Comparison of ENCODE assay signal across 7 mouse cellular contexts in genomic region chr5:139358653-139359052, GRCm38 (mm10). TPM values are rescaled to one million over a fixed set of nuclear protein-coding genes. Genes with fewer than 3 reads are reported as not detected.
DNase-seq lines count a peak whose midpoint lies in the region; ATAC-seq and TF ChIP-seq lines count a peak whose summit lies in the region.

No protein-coding gene starts in this region.

- no peak overlapping the region for H3K4me3 ChIP-seq in layer of hippocampus, adult 2 months
- H3K4me3 ChIP-seq in kidney, embryonic 16.5 days (ENCODE audit: low read length): no peak overlapping the region

- H3K9ac ChIP-seq in kidney, embryonic 16.5 days (replicated peaks; ENCODE audit: low read length): no peak overlapping the region

- H3K27me3 ChIP-seq in kidney, embryonic 16.5 days (ENCODE audit: insufficient read depth, low read length): no peaks in the 10 kb centered on the region
- no peaks in the 10 kb centered on the region for H3K27me3 ChIP-seq in splenic B cell, adult 2 months (ENCODE audit: control insufficient read depth, insufficient read depth, low read length, poor library complexity, severe bottlenecking)

- H3K4me2 ChIP-seq in kidney, embryonic 16.5 days (replicated peaks; ENCODE audit: low read depth, low read length): no peak overlapping the region

- peak; percentile 77 for TF ChIP-seq CTCF in layer of hippocampus, adult 2 months (conservative IDR thresholded peaks at IDR 0.05)

- H3K4me1 ChIP-seq in kidney, embryonic 16.5 days (ENCODE audit: insufficient read depth, low read length): no peaks in the 10 kb centered on the region

- peak; percentile 31; the same call in 1 of the 2 replicates for ATAC-seq in kidney, embryonic 16.5 days (ENCODE audit: low FRiP score, low TSS enrichment)

- WGBS in kidney, embryonic 16.5 days: 62% methylated on average over 2 of the region's 2 CpGs

- H3K27ac ChIP-seq in layer of hippocampus, adult 2 months: peak overlapping the region; percentile 73
- H3K27ac ChIP-seq in kidney, embryonic 16.5 days (ENCODE audit: low read length): no peak overlapping the region

- H3K36me3 ChIP-seq in kidney, embryonic 16.5 days (ENCODE audit: insufficient read depth, low read length): peaks cover 4% of the 10 kb centered on the region; the same call in 1 of the 2 replicates
- H3K36me3 ChIP-seq in splenic B cell, adult 2 months (ENCODE audit: control insufficient read depth, insufficient read depth, low read length, poor library complexity, severe bottlenecking): no peaks in the 10 kb centered on the region

- no peak for DNase-seq in layer of hippocampus, adult 2 months (ENCODE audit: low spot score in 2 of 2)
- no peak for DNase-seq in layer of hippocampus, adult 8-10 months (ENCODE audit: low spot score in 2 of 2)
- DNase-seq in MN1 (ENCODE audit: low spot score): peak; percentile 60
- DNase-seq in cerebellum, postnatal 36 days: peak; percentile 53 to 59
- peak; percentile 60 for DNase-seq in splenic B cell, adult 2 months (ENCODE audit: low read depth, low spot score)
- no peak for DNase-seq in layer of hippocampus, adult 18-20 months (ENCODE audit: low spot score in 2 of 2)

- no peaks in the 10 kb centered on the region for H3K9me3 ChIP-seq in kidney, embryonic 16.5 days (ENCODE audit: low read length)

RNA-seq across cellular contexts. Expression of gene Cyp2w1, which starts 6.2 kb away (rescaled TPM):
- not detected for total RNA-seq in layer of hippocampus, adult 2 months (2021)
- not detected for total RNA-seq in layer of hippocampus, adult 8-10 months (2022)
- not detected in 2 replicates for polyA plus RNA-seq in kidney, embryonic 16.5 days (2015; fragmentation: Nextera tagmentation; extraction: Ambion mirVana)
- not detected for total RNA-seq in layer of hippocampus, adult 18-20 months (2021)

RNA-seq across cellular contexts. Expression of gene Cox19, which starts 7.4 kb away (rescaled TPM):
- 10 to 100 TPM; 74.3 to 76.8 TPM for total RNA-seq in layer of hippocampus, adult 2 months (2021)
- 10 to 100 TPM; 59.0 to 75.5 (median 67.5) TPM for total RNA-seq in layer of hippocampus, adult 8-10 months (2022)
- 99.3 and 104 TPM in 2 replicates for polyA plus RNA-seq in kidney, embryonic 16.5 days (2015; fragmentation: Nextera tagmentation; extraction: Ambion mirVana)
- total RNA-seq in layer of hippocampus, adult 18-20 months (2021): 10 to 100 TPM; 65.3 to 71.1 TPM

RNA-seq across cellular contexts. Expression of gene Gpr146, which starts 18.8 kb away (rescaled TPM):
- total RNA-seq in layer of hippocampus, adult 2 months (2021): 10 to 100 TPM; 11.5 to 12.8 TPM
- 10 to 100 TPM; 12.2 to 14.8 (median 13.2) TPM for total RNA-seq in layer of hippocampus, adult 8-10 months (2022)
- polyA plus RNA-seq in kidney, embryonic 16.5 days (2015; fragmentation: Nextera tagmentation; extraction: Ambion mirVana): 6.6 and 6.7 TPM in 2 replicates
- total RNA-seq in layer of hippocampus, adult 18-20 months (2021): 10 to 100 TPM; 10.8 to 12.2 TPM

RNA-seq across cellular contexts. Expression of gene Adap1, which starts 33.2 kb away (rescaled TPM):
- total RNA-seq in layer of hippocampus, adult 2 months (2021): 100 to 1,000 TPM; 162 to 171 TPM
- 100 to 1,000 TPM; 148 to 186 (median 164) TPM for total RNA-seq in layer of hippocampus, adult 8-10 months (2022)
- 1.1 and 1.7 TPM in 2 replicates for polyA plus RNA-seq in kidney, embryonic 16.5 days (2015; fragmentation: Nextera tagmentation; extraction: Ambion mirVana)
- total RNA-seq in layer of hippocampus, adult 18-20 months (2021): 100 to 1,000 TPM; 164 to 166 TPM

RNA-seq across cellular contexts. Expression of gene C130050O18Rik, which starts 46.4 kb away (rescaled TPM):
- under 1 TPM in 1 of 2 experiments, not detected in 1; 0.18 TPM for total RNA-seq in layer of hippocampus, adult 2 months (2021)
- total RNA-seq in layer of hippocampus, adult 8-10 months (2022): 1 to 10 TPM in 2 of 4 experiments, under 1 TPM in 2; 0.54 to 1.2 (median 0.83) TPM
- 0.60 and 0.92 TPM in 2 replicates for polyA plus RNA-seq in kidney, embryonic 16.5 days (2015; fragmentation: Nextera tagmentation; extraction: Ambion mirVana)
- under 1 TPM in 1 of 2 experiments, not detected in 1; 0.33 TPM for total RNA-seq in layer of hippocampus, adult 18-20 months (2021)

Comparison
In these comparisons a context has a peak if more than half of its experiments do, and no peak if none do; other contexts are left out.
1. DNase-seq: peak in MN1 (single experiment), cerebellum, postnatal 36 days (2 of 2) and splenic B cell, adult 2 months (single experiment); none in layer of hippocampus, adult 2 months (0 of 2), layer of hippocampus, adult 8-10 months (0 of 2) and layer of hippocampus, adult 18-20 months (0 of 2).